Mouse (Mus musculus) hindbrain, embryonic 13.5 days (tissue): ENCODE results near the gene Nupl1. TPM values are rescaled to one million over a fixed set of nuclear protein-coding genes. Genes with fewer than 3 reads are reported as not detected.

Experiments used
- ATAC-seq: fragments of 200-750 bp; cut with Nextera tagmentation; 2 replicates; pipeline ENCODE4 v1.8.0; 2017; ENCODE audit warnings: moderate TSS enrichment; ENCODE audit not compliant: low FRiP score
- H3K27ac ChIP-seq: fragments of 300-500 bp; sonication (generic); 2 replicates; pipeline ENCODE4 v1.5.1; 2015; ENCODE audit warnings: inconsistent platforms, mild to moderate bottlenecking, moderate library complexity
- H3K27me3 ChIP-seq: fragments of 300-500 bp; sonication (generic); 2 replicates; pipeline ENCODE4 v1.6.1; 2015; ENCODE audit warnings: mild to moderate bottlenecking, inconsistent platforms
- H3K36me3 ChIP-seq: fragments of 300-500 bp; sonication (generic); 2 replicates; pipeline ENCODE4 v1.6.1; 2015; ENCODE audit warnings: mild to moderate bottlenecking, inconsistent platforms
- H3K4me1 ChIP-seq: fragments of 300-500 bp; sonication (generic); replicated peaks from 2 replicates; pipeline ENCODE4 v1.6.1; 2015; ENCODE audit warnings: inconsistent platforms
- H3K4me2 ChIP-seq: fragments of 300-500 bp; sonication (generic); 2 replicates; pipeline ENCODE4 v1.6.1; 2015; ENCODE audit warnings: inconsistent platforms, mild to moderate bottlenecking, moderate library complexity
- H3K4me3 ChIP-seq: fragments of 300-500 bp; sonication (generic); 2 replicates; pipeline ENCODE4 v1.5.1; 2015; ENCODE audit warnings: mild to moderate bottlenecking, inconsistent platforms
- H3K9ac ChIP-seq: fragments of 300-500 bp; sonication (generic); 2 replicates; pipeline ENCODE4 v1.6.1; 2015; ENCODE audit warnings: mild to moderate bottlenecking, inconsistent platforms
- H3K9me3 ChIP-seq: fragments of 300-500 bp; sonication (generic); 2 replicates; pipeline ENCODE4 v1.6.1; 2016; ENCODE audit warnings: inconsistent platforms
- WGBS: fragments of 180-500 bp; shearing (Covaris S2); methylation state at CpG from one replicate; pipeline ENCODE4 v1.1.7; 2015; 5-methylcytosine and 5-hydroxymethylcytosine counted together
- polyA plus RNA-seq: library from polyadenylated mRNA; unstranded; fragments of >200 nt; fragmentation: Nextera tagmentation; extraction: Ambion mirVana; gene quantifications from 2 replicates; pipeline ENCODE4 v1.2.1, GENCODE M21; 2015

Gene Nupl1
- polyA plus RNA-seq: 0.08 and 0.10 TPM in 2 replicates

GRCm38 (mm10) chr14:60251281-60252003 is at the start of gene Nupl1, which contains the start of gene Gm49336:
Gene Nupl1 (minus strand): TSS chr14:60251431.
Gene Gm49336 (minus strand): TSS chr14:60251507.
- peak within 1 kb of the TSS; percentile 68 for H3K4me2 ChIP-seq

GRCm38 (mm10) chr14:60301024-60301423 is 49.8 kb upstream of the Nupl1 start:
- Histone ChIP-seq H3K4me3 (no peak overlapping the region), H3K27ac (no peak overlapping the region), H3K27me3 (no peaks in the 10 kb centered on the region), H3K9ac (no peak overlapping the region), H3K4me1 (0 out of 2 replicates have a peak, but pooled peaks cover 4% of the 10 kb centered on the region), H3K9me3 (no peaks in the 10 kb centered on the region), H3K4me2 (no peak overlapping the region), H3K36me3 (peaks cover 40% of the 10 kb centered on the region)
- WGBS: 47% methylated on average over 6 of the region's 6 CpGs
- no peak for ATAC-seq

More at GRCm38 (mm10) chr14:60251281-60252003, at the start of gene Nupl1, which contains the start of gene Gm49336:
- Histone ChIP-seq H3K9ac (peak within 1 kb of the TSS; percentile 97), H3K27ac (peak within 1 kb of the TSS; percentile 95), H3K4me1 (peaks cover 25% of the 10 kb centered on the region), H3K27me3 (no peaks in the 10 kb centered on the region), H3K9me3 (no peaks in the 10 kb centered on the region), H3K4me3 (peak within 1 kb of the TSS; percentile 93), H3K36me3 (no peaks in the 10 kb centered on the region)
- peak; percentile 100 for ATAC-seq
- WGBS: under 1% methylated on average over 62 of the region's 62 CpGs

- 0 out of 2 replicates have a peak, but pooled peaks cover 4% of the 10 kb centered on the region for H3K4me1 ChIP-seq
- ATAC-seq: no peak
- no peak overlapping the region for H3K4me2 ChIP-seq
- H3K9me3 ChIP-seq: no peaks in the 10 kb centered on the region
- 66% methylated on average over 14 of the region's 14 CpGs for WGBS
- no peak overlapping the region for H3K4me3 ChIP-seq
- no peak overlapping the region for H3K9ac ChIP-seq
- no peaks in the 10 kb centered on the region for H3K27me3 ChIP-seq
- peaks cover 40% of the 10 kb centered on the region for H3K36me3 ChIP-seq
- H3K27ac ChIP-seq: 0 out of 2 replicates have a peak overlapping the region, but pooled peaks have one; percentile 5
Observed at GRCm38 (mm10) chr14:60300224-60300991, 49.2 kb upstream of the Nupl1 start.

DNA sequence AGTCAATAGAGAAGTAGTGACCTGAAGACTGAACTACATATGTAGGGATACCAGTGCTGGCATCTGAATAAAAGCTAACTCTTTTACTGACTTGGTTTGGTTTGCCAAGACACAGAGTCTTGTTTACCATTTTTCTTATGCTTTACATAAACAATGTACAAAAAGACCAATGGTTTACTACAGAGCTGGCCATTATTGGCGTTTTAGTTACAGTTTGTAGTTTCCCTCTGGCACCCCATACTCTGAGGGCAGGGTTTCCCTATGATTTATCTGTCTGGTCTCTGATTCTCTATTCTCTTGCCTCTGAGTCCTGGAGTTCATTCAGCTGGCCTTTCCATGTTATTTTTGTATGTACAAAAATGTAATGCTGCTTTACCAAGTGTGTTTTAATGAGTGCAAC is 44.3 kb upstream of the Nupl1 start:
- H3K36me3 ChIP-seq: peaks cover 51% of the 10 kb centered on the region
- H3K9ac ChIP-seq: no peak overlapping the region
- H3K4me3 ChIP-seq: no peak overlapping the region
- H3K9me3 ChIP-seq: no peaks in the 10 kb centered on the region
- H3K4me2 ChIP-seq: no peak overlapping the region
- ATAC-seq: no peak
- no peak overlapping the region for H3K27ac ChIP-seq
- H3K4me1 ChIP-seq: no peaks in the 10 kb centered on the region
- H3K27me3 ChIP-seq: no peaks in the 10 kb centered on the region
- 100% methylated on average over 1 of the region's 1 CpGs for WGBS

- Histone ChIP-seq H3K4me3 (no peak overlapping the region), H3K9me3 (no peaks in the 10 kb centered on the region), H3K27me3 (no peaks in the 10 kb centered on the region), H3K36me3 (peaks cover 51% of the 10 kb centered on the region), H3K4me2 (no peak overlapping the region), H3K4me1 (no peaks in the 10 kb centered on the region), H3K9ac (no peak overlapping the region), H3K27ac (no peak overlapping the region)
- 90% methylated on average over 4 of the region's 4 CpGs for WGBS
- no peak for ATAC-seq
Observed at GRCm38 (mm10) chr14:60290363-60290762, 39.1 kb upstream of the Nupl1 start.

GRCm38 (mm10) chr14:60286194-60286863 is 35.1 kb upstream of the Nupl1 start:
- Histone ChIP-seq H3K9me3 (no peaks in the 10 kb centered on the region), H3K27ac (no peak overlapping the region), H3K27me3 (no peaks in the 10 kb centered on the region), H3K36me3 (peaks cover 37% of the 10 kb centered on the region), H3K9ac (no peak overlapping the region), H3K4me2 (no peak overlapping the region), H3K4me1 (no peaks in the 10 kb centered on the region), H3K4me3 (no peak overlapping the region)
- no peak for ATAC-seq
- 89% methylated on average over 7 of the region's 7 CpGs for WGBS

DNA sequence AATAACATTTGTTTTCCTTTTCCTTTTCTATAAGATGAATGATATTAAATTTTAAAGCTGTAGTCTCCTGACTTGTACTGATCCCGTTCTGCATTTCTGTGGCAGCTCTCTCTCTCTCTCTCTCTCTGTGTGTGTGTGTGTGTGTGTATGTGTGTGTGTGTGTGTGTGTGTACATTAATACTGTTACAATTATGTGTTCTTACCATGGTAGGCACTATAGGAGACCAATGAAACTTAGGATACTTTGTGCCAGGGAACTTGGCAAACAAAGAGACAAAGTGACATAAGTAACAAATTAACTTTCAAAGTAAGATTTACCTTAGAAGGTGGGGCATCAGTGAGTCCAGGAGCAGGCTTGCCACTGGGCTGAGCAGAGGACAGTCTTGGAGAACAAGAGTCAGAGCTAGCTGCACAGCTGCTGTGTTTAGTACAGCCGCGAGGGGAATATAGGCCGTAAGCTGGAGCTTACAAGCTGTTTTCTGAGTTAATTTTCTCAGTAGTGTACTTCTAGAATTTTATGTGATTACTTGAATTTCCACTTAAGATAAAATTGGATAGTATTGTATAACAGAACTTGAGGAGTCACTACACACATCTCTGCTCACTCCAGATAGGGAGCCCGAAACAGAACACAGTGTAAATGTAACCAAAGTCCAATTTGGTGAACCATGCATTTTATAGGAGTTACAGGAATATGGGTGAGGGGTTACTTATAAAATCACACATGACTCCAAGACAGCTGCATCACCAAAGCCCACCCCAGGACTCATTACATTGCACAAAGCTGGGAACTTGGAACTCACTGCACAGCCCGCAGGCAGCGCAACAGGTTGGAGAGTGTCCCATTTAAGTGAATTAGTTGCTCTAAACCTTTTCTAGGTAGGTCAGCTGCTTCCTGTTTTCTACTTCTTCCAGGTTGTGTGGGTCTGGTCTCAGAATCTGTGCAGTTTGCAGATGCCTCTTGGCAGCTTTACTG is 24.4 kb upstream of the Nupl1 start:
- 0 out of 2 replicates have a peak, but pooled peaks cover 5% of the 10 kb centered on the region for H3K36me3 ChIP-seq
- no peaks in the 10 kb centered on the region for H3K9me3 ChIP-seq
- WGBS: 92% methylated on average over 7 of the region's 7 CpGs
- no peaks in the 10 kb centered on the region for H3K27me3 ChIP-seq
- no peak overlapping the region for H3K4me3 ChIP-seq
- H3K4me2 ChIP-seq: no peak overlapping the region
- H3K9ac ChIP-seq: no peak overlapping the region
- no peak for ATAC-seq
- no peaks in the 10 kb centered on the region for H3K4me1 ChIP-seq
- H3K27ac ChIP-seq: no peak overlapping the region

- no peak overlapping the region for H3K4me2 ChIP-seq
- no peaks in the 10 kb centered on the region for H3K27me3 ChIP-seq
- H3K4me3 ChIP-seq: no peak overlapping the region
- no peak for ATAC-seq
- H3K36me3 ChIP-seq: no peaks in the 10 kb centered on the region
- no peak overlapping the region for H3K27ac ChIP-seq
- H3K9ac ChIP-seq: no peak overlapping the region
- peaks cover 5% of the 10 kb centered on the region; the same call in 1 of the 2 replicates for H3K4me1 ChIP-seq
- WGBS: 79% methylated on average over 6 of the region's 6 CpGs
- no peaks in the 10 kb centered on the region for H3K9me3 ChIP-seq
Observed at GRCm38 (mm10) chr14:60273346-60273745, 22.1 kb upstream of the Nupl1 start.

DNA sequence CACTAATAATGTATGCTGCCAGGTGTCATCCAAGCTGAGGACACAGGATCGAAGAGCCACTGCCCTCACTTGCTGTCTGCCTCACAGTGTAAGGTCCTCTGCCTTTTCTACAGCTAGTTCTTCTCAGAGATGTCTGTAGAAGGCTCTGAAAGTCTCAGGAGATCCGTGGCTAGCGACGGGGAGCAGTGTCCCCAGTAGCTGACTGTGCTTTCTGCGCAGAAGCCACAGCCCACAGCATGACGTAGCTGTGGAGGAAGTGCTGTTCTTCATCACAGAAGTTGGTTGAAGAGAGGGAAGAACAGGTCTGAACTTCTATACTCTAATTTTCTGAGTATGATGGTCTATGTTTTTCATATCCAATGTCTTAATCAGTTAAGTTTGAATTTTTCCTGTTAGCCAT is 18.1 kb upstream of the Nupl1 start:
- Histone ChIP-seq H3K36me3 (no peaks in the 10 kb centered on the region), H3K4me3 (no peak overlapping the region), H3K4me1 (peaks cover 29% of the 10 kb centered on the region), H3K9me3 (no peaks in the 10 kb centered on the region), H3K27ac (no peak overlapping the region), H3K4me2 (no peak overlapping the region), H3K27me3 (no peaks in the 10 kb centered on the region), H3K9ac (no peak overlapping the region)
- 90% methylated on average over 6 of the region's 6 CpGs for WGBS
- ATAC-seq: no peak

GRCm38 (mm10) chr14:60264990-60265876 is 14.0 kb upstream of the Nupl1 start, which contains the start of gene Mtmr6:
Gene Mtmr6 (plus strand): TSS chr14:60265228.
- Histone ChIP-seq H3K27ac (peak within 1 kb of the TSS; percentile 89), H3K9me3 (no peaks in the 10 kb centered on the region), H3K27me3 (0 out of 2 replicates have a peak, but pooled peaks cover 3% of the 10 kb centered on the region), H3K9ac (peak within 1 kb of the TSS; percentile 87), H3K4me1 (peaks cover 29% of the 10 kb centered on the region), H3K36me3 (no peaks in the 10 kb centered on the region), H3K4me3 (peak within 1 kb of the TSS; percentile 72), H3K4me2 (peak within 1 kb of the TSS; percentile 74)
- under 1% methylated on average over 51 of the region's 51 CpGs for WGBS
- ATAC-seq: peak; percentile 99
